Mouse (Mus musculus) layer of hippocampus, postnatal 25 days (tissue): ENCODE results near the gene Nphp4. TPM values are rescaled to one million over a fixed set of nuclear protein-coding genes. Genes with fewer than 3 reads are reported as not detected.

Experiments used
- DNase-seq, 2 experiments: peaks; one replicate each; pipeline ENCODE4 v3.0.0; 2022; ENCODE audit warnings: mixed read lengths in 2 of 2, low spot score in 1 of 2; ENCODE audit errors: extremely low spot score in 1 of 2
- total RNA-seq, 2 experiments: library from RNA; stranded (reverse); gene quantifications; 2 replicates each; pipeline ENCODE4 v1.2.3; 2021

Nphp4 gene
- 10 to 100 TPM; 21.7 to 27.5 TPM for total RNA-seq

- DNase-seq, result no peak
Measured at GRCm38 (mm10) chr4:152476427-152477023, at the start of gene Nphp4. Nphp4 (plus strand) TSS chr4:152476706.

GRCm38 (mm10) chr4:152428259-152428658, 48.2 kb upstream of the Nphp4 start:
- no peak for DNase-seq

- DNase-seq, result peak in 1 of 2 experiments; percentile 69
Measured at GRCm38 (mm10) chr4:152432308-152432707, 44.2 kb upstream of the Nphp4 start.

GRCm38 (mm10) chr4:152434836-152435235, 41.7 kb upstream of the Nphp4 start:
- peak; percentile 94 to 98 for DNase-seq

- DNase-seq, result peak; percentile 81 to 94
Measured at GRCm38 (mm10) chr4:152435255-152435654, 41.3 kb upstream of the Nphp4 start.

GRCm38 (mm10) chr4:152440882-152441281, 35.6 kb upstream of the Nphp4 start:
- no peak for DNase-seq

GRCm38 (mm10) chr4:152441536-152441935, 35.0 kb upstream of the Nphp4 start:
- DNase-seq, result no peak

GRCm38 (mm10) chr4:152446178-152446577, 30.3 kb upstream of the Nphp4 start:
- no peak for DNase-seq

- DNase-seq, result no peak
Measured at GRCm38 (mm10) chr4:152447731-152448665, 28.5 kb upstream of the Nphp4 start.

- DNase-seq, result no peak
Measured at GRCm38 (mm10) chr4:152448666-152449018, 27.9 kb upstream of the Nphp4 start.

- no peak for DNase-seq
Measured at GRCm38 (mm10) chr4:152451371-152451770, 25.1 kb upstream of the Nphp4 start.

- peak in 1 of 2 experiments; percentile 58 for DNase-seq
Measured at GRCm38 (mm10) chr4:152453079-152453478, 23.4 kb upstream of the Nphp4 start.

- no peak for DNase-seq
Measured at GRCm38 (mm10) chr4:152454153-152454552, 22.4 kb upstream of the Nphp4 start.

- no peak for DNase-seq
Measured at GRCm38 (mm10) chr4:152456609-152457008, 19.9 kb upstream of the Nphp4 start.

- DNase-seq, result no peak
Measured at GRCm38 (mm10) chr4:152457673-152458072, 18.8 kb upstream of the Nphp4 start.

- no peak for DNase-seq
Measured at GRCm38 (mm10) chr4:152462516-152462915, 14.0 kb upstream of the Nphp4 start.

GRCm38 (mm10) chr4:152463147-152463546, 13.4 kb upstream of the Nphp4 start:
- no peak for DNase-seq

- DNase-seq, result no peak
Measured at GRCm38 (mm10) chr4:152465116-152465515, 11.4 kb upstream of the Nphp4 start.

GRCm38 (mm10) chr4:152466601-152467000, 9.9 kb upstream of the Nphp4 start:
- DNase-seq, result no peak

- DNase-seq, result no peak
Measured at GRCm38 (mm10) chr4:152467951-152468350, 8.6 kb upstream of the Nphp4 start.

- DNase-seq, result peak in 1 of 2 experiments; percentile 45
Measured at GRCm38 (mm10) chr4:152475941-152476340, 565 bp upstream of the Nphp4 start.

GRCm38 (mm10) chr4:152477106-152477465, 580 bp downstream of the Nphp4 start:
- no peak for DNase-seq
